Mouse (Mus musculus) embryo, embryonic 11.5 days (tissue): ENCODE results near the gene Pip4k2a.

Experiments
- DNase-seq: peaks from one replicate; pipeline ENCODE4 v3.0.0-alpha.2; 2012; ENCODE audit warnings: low read depth, low spot score

Pip4k2a gene

DNA sequence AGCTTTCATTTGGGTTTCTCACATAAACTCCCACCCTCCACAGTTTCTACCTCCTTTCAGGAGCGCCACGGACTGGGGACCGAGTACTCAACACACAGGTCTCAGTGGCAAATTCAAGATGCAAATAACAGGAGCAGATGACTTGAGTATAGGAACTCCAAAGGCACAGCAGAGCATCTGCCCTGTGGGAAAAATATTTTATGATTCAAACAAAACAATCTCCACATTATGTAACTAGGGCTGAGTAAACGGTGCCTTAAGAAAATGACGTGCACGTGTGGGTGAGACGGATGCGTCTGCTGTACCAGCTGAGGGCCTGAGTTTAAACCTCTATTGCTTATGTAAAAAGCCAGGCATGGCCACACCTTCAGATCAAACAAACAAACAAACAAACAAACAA lies 156.9 kb downstream of the Pip4k2a start:
- no peak for DNase-seq

DNA sequence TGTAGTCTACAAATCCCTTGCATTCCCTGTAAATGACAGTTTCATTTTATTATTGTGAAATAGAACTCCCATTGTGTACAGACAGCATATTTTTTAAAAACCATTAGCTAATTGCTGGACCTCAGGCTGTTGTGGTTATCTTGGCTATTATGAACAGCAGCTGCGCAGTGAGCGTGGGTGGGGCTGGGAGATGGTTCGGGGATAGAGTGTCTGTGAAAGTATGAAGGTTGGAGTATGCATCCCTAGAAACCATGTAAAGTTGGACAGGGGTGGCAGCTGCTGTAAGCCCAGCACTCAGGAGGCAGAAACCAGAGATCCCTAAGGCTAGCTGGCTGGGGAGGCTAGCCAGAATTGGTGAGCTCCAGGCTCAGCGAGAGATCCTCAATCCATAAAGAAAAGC lies 158.4 kb downstream of the Pip4k2a start:
- no peak for DNase-seq

DNA sequence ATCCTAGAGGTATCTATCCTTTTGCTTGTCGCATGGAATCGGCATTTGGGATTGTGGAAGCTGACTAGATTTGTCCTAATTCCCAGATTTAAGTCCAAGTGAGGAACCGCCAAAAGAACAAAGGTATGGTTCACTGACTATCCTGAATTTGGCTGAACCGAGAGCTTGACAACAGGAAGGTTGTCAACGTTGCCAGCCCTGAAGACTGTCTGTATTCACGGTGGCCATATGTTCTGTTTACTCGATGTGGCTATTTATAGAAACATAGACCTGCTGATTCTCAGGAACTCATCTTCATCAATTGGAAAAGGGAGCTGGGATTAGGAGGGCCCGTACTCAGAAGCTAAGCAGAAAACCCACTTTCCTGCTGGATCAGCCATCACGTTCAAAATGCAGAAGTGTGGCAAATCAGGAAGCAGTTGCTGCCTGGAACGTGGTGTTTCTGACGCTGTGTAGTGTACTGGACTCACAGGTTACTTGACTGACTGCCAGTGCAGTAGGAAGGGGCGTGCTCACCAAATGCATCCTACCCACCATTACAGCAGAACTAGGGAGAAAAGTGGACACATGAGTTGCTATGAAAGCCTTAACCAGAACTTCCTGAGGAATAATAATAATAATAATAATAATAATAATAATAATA lies 162.5 kb downstream of the Pip4k2a start:
- no peak for DNase-seq

DNA sequence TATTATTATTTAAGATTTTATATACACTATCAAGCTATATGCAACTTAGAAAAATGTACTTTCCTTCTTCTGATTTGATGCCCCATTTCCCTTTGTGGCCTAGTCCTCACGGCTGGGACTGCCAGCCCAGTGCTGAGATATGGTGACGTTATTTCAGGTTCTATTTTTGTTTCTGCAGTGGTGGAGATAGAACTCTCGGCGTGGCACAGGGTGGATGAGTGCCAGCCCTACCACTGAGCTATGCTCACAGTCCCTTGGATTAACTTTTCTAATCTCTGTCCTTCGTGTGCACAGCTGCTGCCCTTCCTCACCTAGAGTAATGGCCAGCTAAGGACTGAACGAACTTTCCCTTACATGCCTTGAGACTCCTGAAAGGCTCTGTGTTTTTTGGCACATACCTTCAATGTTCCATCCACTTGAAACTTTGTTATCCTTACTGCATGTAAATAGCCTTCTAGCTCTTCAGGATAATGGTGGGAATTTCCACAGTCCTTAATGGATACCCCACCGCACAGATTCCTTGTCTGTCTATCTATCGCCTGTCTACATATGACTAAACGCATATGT lies 164.8 kb downstream of the Pip4k2a start:
- DNase-seq, result no peak

DNA sequence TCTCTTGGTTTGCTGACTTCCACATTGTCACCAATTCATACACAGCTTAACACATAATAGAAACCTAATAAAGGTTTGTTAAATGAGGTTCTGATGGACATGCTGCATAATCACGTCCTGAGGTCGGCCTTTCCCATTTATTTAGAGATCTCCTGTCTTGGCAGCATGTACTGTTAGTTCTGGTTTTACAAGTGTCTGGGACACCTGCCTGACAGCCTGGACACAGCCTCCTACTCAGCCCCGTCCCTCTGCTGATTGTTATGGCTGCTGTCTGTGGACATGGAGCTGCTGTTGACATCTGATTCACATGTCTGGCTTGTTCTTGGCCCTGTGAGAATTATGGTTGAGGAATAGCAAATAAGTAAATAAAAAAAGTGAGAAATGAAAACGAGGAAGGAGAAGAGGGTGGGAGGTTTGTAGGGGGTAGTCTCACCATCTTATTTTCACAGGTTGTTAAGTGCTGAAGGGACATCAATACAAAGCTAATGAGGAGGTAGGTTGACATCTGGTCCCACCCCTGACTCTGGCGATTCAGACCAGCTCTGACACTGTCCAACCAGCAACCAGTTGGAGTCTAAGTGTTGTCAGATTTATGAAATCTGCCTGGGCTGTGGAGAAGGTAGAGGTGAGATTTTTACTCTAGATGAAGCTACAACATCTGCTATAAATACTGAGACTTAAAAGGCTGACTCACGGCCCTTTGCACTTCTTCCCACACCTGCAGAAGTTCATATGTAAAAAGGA lies 166.7 kb downstream of the Pip4k2a start:
- DNase-seq, result no peak

DNA sequence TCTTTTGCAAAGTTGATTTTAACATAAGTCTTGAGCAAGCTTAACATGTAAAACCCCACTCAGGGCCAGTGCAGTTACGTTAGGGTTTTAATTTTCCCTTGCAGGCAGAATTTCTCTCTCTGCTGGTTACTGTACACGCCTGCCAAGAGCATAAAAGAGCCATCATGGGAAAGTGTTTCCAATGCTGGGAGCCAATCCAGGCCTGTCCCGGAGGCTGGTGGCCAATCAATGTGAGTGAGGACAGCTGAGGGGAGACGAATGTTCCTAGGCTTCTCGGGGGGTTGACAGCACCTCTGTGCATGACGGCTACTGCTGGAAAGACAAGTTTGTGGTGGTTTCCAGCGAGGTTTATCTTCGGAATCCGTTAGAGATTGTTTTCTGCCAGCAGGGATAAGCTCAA lies 175.2 kb downstream of the Pip4k2a start:
- no peak for DNase-seq

DNA sequence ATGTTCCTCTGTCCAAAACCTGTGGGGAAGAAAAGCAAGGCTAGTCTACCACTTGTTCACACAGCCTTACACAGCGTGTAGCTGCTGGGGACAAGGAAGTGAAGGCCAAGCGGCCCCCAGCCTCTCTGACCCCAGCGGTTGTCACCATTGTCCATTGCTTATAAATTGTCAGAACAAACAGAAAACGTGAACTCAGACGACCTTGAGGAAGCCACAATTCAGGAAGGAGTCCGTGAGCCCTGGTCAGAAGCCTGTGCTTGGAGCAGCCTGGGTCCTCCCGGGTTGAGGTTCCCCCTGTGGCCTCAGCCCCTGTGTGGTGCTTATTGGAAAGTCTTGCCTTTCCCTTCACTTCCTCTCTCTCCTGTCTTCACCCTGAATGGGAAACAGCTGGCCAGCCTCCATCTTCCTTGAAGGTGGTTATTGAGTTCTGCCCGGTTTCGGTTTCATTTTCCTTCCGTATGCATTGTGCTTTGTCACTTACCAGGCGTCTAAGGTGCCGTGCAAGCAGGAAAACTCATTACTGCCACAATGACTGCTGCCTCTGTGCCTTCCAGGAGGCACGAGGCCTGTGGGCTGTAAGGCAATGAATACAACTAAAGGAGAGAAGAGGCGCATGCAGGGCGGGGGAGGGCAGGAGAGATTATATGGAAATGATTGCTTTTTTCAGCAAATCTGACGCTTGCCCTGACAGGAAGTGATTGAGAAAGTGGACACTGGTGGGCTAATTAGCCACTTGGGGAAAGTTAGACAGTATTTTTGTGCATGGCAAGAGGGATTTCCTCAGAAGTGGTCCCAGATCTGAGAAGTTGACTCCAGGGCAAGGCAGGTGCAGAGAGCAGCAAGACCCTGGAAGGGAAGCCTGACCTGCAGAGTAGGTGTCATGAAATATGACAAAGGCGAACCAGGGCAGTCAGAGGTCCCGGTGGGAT lies 176.2 kb downstream of the Pip4k2a start:
- no peak for DNase-seq

DNA sequence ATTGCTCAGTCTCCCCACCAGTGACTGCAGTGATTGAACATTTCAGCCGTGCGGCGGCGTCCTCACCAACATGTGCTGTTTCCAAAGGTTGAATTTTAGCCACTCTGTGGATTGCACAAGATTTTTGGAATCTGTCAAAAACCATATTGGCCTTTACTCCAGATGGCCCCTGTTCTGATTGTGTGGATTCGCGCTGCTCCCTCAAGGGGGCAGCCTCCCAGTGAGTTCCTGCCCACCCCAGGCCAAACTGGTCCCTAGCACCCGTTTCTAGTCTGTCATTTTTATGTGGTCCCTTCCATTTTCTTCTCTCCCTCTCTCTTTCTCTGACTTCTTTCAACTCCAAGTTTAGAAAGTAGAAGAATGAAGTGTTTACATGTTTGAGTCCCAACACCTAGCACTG lies 178.4 kb downstream of the Pip4k2a start:
- DNase-seq, result no peak

DNA sequence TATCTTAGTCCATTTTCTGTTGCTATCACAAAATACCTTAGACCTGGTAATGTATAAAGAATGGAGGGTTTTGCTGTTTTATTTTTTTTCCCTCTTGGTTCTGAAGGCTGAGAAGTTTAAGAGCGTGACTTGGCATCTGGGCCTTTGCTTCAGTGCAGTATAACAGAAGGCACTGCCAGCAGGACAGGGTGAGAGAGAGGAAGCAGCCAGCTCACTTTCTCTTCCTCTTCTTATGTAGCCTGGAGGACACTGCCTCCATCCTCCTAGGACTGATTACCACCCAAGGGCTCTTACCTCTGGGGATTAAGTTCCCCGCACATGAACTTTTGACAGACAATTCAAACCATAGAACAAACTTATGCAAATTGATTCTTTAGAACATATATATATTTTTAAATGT lies 181.9 kb downstream of the Pip4k2a start:
- no peak for DNase-seq

DNA sequence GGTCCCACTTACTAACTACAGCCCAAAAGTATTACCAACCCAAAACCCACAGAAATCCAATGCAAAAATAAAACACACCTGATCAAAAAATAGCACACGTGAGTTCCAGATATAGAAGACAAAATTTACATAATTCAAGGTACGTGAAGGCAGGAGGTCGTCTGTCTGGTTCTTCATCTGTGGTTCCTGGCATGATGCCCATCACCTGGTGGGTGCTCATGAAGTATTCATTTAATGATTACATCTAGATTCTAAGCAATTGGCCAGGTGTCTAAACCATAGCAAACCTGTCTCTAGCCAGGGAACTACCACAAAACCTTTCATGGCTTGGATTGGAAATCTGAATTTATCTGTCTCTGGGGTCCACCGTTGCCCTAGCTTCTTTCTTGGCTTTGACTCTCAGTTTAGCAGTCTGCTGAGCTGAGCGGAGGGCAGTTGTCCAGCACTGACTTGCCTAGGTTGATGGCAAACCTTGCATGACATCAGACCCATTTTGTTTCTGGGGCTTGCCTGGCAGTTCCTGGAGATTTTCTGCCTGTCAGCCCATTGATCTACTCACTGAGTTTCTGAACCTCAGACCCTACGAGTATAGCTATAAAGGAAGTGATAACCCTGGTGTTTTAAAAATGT lies 182.5 kb downstream of the Pip4k2a start:
- DNase-seq, result no peak

DNA sequence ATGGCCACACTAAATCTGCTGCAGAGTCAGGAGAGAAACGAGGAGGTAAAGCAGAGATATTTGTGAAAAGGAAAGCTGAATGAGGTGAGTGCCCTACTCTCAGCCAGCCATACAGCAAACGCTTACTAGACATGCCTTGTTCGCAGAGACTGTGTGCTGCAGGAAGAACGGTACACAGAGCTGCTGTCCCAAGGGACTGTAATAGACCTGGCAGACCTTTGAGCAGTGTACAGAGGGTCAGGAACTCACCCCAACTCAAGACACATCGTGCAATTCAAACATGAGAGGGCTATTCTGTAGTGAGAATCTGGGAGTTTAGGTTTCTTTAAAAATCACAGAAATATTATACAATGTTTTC lies 183.5 kb downstream of the Pip4k2a start:
- DNase-seq, result no peak

DNA sequence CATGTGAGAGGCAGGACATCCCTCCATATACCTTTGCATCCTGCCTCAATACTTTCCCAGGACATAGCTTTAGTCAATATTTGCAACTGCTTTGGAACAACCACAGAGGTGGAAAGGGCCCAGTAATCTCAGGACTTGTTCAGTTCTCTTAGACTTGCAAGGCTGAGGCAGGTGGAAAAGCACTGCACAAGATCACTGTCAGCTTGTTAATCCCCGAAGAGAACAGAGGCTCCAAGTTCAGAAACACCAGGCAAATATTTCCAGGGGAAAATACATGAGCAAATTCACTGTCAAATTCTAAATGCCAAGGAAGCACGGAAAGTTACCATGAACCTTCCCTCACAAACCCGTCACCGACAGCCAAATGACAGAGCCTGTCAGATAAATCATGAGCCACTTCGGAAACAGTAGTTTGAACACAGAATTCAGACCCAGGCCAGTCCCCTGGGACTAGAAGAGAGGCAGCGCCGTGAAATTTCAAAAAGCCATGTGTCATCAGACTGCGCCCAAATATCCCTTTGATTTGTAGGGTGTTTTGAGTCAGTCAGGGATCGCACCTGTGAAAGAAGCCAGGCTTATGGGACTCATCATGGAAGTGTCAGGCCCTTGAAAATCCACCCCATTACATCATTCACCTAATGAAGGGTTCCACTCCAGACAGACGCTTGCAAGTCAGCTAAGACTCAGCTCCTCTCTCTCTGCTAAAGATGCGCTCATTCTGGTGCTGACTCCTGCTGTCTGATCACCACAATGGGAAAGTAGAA lies 184.1 kb downstream of the Pip4k2a start:
- DNase-seq, result no peak

DNA sequence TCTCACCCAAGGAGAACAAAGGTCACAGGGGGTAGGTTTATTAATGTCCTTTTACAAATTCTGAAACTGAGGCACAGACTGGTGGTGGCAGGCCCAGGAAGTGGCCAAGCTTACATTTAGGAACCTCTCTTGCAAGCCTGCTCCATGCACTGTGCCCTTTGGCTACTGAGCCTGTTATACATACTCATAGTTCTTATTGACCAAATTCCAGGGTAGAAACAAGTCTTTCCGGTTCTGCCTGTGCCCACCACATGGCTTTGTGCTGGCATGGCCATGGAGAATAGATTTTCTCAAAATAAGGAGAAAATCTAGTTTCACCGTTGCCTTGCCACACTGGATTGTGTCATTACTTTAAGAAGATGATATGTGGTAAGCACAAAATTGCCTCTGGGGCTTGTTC lies 190.0 kb downstream of the Pip4k2a start:
- no peak for DNase-seq

DNA sequence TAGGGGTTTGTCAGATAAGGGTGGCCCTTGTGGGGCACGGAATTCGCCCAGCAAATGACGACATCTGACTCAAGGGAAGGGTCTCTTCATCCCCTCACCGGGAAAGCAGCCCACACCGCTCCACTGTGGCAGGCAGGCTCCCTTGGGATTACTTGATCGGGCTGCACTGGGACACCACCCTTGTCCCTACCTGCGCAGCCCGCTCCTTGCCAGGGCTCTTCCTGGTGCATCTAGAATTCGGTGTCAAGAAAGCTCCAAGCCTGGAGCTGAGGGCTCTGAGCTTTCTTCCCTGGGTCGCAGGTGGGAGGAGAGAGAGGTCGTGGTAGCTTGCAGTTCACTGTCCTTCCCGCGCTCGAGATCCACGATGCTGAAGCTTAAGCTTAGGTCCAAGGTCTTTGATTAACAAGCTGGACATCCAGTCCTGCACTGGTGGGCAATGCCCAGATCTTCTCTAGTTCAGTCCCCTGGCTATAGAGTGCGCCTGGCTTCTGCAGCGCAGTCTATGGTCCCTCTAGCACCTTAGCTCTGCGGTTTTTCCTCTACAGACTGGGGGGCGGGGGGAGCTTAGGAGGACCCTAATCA lies 196.6 kb downstream of the Pip4k2a start:
- DNase-seq, result no peak

DNA sequence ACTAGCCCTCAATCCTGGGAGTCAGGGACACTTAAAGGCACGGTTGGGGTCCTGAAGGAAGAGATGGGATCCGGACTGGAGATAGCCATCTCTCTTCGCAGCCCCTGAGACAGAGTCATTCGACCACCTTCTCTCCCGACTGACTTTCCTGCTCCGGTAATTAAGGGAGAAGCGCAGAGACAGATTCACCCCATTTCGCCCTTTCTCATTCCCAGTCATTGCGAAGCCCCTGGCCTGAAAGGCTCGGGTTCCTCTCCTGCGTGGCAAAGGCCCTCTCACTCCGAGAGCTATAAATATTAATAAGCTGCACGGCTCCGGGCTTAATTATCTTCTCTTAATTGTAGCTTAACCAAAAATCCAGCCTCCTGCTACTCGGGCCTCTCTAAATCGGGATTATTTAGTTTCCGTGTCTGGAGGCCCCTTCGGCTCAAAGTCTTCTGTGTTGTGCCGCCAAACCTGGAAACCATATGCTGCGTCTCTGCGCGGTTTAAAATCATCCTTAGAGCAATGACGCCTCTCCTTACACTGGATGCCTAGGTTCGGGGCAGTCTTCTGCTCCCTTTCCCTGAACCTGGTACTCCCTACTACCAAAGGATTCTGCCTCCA lies 197.2 kb downstream of the Pip4k2a start:
- no peak for DNase-seq

DNA sequence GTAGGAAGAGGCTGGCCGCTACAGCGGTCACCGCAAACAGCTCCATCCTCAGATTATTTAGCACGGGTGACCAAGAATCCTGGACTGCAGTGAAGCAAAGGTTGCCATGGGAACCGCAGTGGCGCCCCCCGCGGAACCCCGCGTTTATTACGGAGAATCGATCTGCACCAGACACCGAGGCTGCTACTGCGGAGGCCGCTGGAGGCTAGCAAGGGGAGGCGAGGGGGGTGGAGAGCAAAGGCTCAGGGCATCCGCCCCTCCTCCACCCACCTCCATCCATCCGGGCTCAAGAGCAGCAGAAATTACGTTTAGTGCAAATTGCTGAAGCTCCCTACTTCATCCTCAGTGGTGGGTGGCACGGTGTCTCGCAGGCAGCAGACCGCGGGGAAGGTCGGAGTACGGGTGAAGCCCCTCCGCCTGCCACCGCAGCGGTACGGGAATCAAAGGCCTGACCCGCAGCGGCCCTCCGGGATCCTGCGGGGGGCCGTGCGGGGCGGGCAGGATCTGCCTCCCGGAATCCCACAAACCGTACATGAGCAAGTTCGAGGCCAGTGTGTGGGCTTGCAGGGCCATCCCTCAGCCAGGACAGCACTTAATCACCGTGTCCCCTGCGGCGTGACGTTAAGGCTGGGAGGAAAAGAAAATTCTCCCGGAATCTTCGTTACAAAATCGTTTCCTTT lies 197.8 kb downstream of the Pip4k2a start:
- DNase-seq, result no peak

DNA sequence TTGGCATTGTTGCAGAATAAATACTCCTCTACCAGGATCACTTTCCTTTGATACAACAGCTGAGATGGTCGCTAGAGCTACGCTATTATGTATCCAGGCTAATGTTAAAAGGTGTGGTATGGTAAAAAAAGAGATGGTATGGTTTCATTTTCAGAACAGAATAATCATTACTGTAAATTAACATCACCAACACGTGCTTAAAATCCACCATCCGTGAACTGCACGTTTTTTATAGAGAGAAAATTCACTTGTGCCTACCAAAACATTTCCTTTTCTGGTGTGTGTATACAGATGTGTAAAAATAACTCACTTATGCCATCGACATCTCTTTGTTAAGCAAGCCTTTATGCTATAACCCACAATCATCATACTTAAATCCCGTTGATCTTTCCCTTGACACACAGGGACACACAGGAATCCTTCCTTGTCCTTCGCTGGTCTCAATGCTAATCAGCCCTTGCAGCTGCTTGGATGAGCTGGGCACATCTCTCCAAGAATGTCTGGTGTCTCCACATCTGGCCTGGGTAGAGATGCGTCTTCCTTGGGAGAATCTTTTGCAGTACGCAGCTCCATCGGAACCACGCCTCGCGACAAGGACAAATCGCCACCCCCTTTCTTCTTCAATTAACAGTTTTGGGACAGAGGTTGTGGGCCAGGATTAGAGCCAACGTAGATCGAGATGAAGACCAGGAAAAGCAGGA lies 198.5 kb downstream of the Pip4k2a start:
- no peak for DNase-seq

DNA sequence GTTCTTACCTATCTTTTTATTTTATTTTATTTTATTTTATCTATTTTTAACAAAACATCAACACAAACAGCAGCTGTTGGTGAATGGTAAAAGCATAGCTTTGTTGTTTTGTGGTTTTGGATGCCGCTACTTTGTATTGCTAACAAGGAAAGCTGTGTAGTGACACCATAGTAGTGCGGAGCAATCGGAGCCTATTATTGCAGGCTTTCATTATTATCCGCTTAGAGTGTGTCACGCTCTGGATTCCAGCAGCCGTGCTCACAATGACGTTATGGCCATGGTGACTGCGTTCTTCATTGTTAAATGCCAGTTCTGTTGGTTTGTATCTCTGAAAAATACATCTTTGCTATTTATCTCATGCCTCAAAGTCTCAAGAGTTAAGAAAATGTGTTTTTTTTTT lies 200.2 kb downstream of the Pip4k2a start:
- DNase-seq, result no peak

DNA sequence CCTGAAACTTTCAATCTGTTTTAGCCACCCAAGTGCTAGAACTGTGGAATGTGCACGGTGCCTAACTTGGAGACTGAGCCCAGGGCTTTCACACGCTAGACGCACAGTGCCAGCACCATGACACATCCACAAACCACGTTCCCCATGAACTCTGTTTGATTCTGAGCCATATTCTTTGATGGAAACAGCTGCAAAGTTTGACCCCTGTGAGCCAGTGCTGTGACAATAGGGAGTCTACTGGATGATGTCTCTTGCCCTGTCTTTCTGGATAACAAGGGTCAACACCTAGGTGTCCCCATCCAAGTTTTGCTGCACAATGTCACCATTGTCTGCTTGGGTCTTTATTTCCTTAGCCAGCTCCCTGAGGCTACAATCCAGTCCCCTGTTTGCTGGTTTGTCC lies 203.7 kb downstream of the Pip4k2a start:
- no peak for DNase-seq
